Mouse (Mus musculus): Measurements from ENCODE around the gene Cntn5.

DNA sequence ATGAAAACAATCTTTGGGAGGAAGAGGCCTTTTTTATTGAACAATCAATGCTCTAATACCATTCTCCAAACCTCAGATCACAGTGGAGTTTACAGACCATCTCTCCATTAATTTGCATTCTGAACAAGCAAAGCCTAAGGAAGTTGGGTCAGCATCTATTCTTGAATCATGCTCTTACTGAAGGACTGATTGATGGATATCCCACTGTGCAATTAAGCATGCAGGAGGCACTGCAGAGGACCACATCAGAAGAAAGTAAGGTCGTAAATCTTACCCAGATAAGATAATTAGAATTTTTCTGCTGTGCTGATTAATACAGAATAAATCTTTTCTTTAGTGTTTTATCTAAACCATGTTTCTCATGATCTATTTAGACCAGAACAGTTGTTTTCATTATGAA, 536.2 kb downstream of the Cntn5 start:
- no peak for TF ChIP-seq CTCF (IDR thresholded peaks at IDR 0.05; ENCODE audit: borderline replicate concordance, insufficient read depth, low read depth, low read length)
- TF ChIP-seq POLR2A (IDR thresholded peaks at IDR 0.05; ENCODE audit: borderline replicate concordance, insufficient read depth, low read length) = no peak

Data from cerebellum, adult 2 months (tissue).